12 mouse cellular contexts compared by ENCODE assay signal in genomic region chr14:44067879-44068278, GRCm38 (mm10). TPM values are rescaled to one million over a fixed set of nuclear protein-coding genes. Genes with fewer than 3 reads are reported as not detected.
DNase-seq lines count a peak whose midpoint lies in the region; ATAC-seq and TF ChIP-seq lines count a peak whose summit lies in the region.
"Not testable (repeated sequence)": the region's sequence is repeated elsewhere in the genome, so short reads cannot be mapped to it uniquely, and the experiment has no call there.
"Had no signal": no experiment of that assay in that cellular context is flagged by ENCODE, and none has a peak within 500 bp of the region (broad histone marks: within the 10 kb centered on the region; RNA-seq: fewer than 3 reads in every experiment).

No protein-coding gene starts in this region.

- CTCF ChIA-PET in Patski (lab: Charles Lee): not testable (repeated sequence)

- not testable (repeated sequence) for DNase-seq in Patski (ENCODE audit: low read depth, low spot score)
- peak; percentile 20 for DNase-seq in embryo, embryonic 9.5 days (ENCODE audit: extremely low spot score)
- DNase-seq in heart, adult 18-20 months: peak; percentile 0 to 15
- peak; percentile 5 for DNase-seq in kidney, adult 18-20 months
- DNase-seq in left cerebral cortex, postnatal 25 days (ENCODE audit: low spot score in 2 of 2): peak; percentile 3 to 7
- peak; percentile 0 for DNase-seq in retina, postnatal 7 days (ENCODE audit: low read depth, low spot score)

- in situ Hi-C loops in Patski (cut with MboI; ENCODE audit: low pct_unique_long_range_greater_than_20kb): not testable (repeated sequence)

- intact Hi-C loops in left cerebral cortex, postnatal 25 days (cut with DNase I): not testable (repeated sequence)

- H3K27me3 ChIP-seq in Patski: not testable (repeated sequence)

- POLR2A ChIA-PET in Patski (lab: Charles Lee): not testable (repeated sequence)

- not testable (repeated sequence) for ATAC-seq in Patski
- peak; percentile 96 for ATAC-seq in megakaryocyte progenitor cell, adult 5-6 weeks (replicated peaks; ENCODE audit: poor library complexity)

- peak; percentile 54 for TF ChIP-seq CTCF in Patski (IDR thresholded peaks at IDR 0.05)

RNA-seq across cellular contexts. Expression of gene Ear2, which starts 34.6 kb away (rescaled TPM):
- not detected for polyA plus RNA-seq in Patski (2021)
- total RNA-seq in heart, adult 18-20 months (2021): under 1 TPM; 0.41 to 0.52 TPM
- not detected for total RNA-seq in left cerebral cortex, postnatal 25 days (2021)
- total RNA-seq in megakaryocyte progenitor cell, adult 5-6 weeks (2015): 8.2 and 25.7 TPM in 2 replicates
- 11.1 and 20.4 TPM in 2 replicates for total RNA-seq in megakaryocyte progenitor cell, adult 5-6 weeks (2017)
- polyA plus RNA-seq: embryonic facial prominence, embryonic 13.5 days; hindbrain, embryonic 13.5 days had no signal

RNA-seq across cellular contexts. Expression of gene Gm3327, which starts 55.8 kb away (rescaled TPM):
- not detected for polyA plus RNA-seq in Patski (2021)
- not detected for total RNA-seq in heart, adult 18-20 months (2021)
- total RNA-seq in left cerebral cortex, postnatal 25 days (2021): not detected
- total RNA-seq in megakaryocyte progenitor cell, adult 5-6 weeks (2015): not detected in 2 replicates
- not detected in 2 replicates for total RNA-seq in megakaryocyte progenitor cell, adult 5-6 weeks (2017)
- total RNA-seq: adrenal gland, postnatal 25 days; heart, adult 8-10 months; left cerebral cortex, postnatal 36 days had no signal
- polyA plus RNA-seq: embryonic facial prominence, embryonic 13.5 days; hindbrain, embryonic 13.5 days had no signal

Comparison
In these comparisons a context has a peak if more than half of its experiments do, and no peak if none do; other contexts are left out.
1. RNA of gene Ear2, which starts 34.6 kb away (total RNA-seq): 8.2 to 25.7 TPM in megakaryocyte progenitor cell, adult 5-6 weeks; 0.41 to 0.52 TPM in heart, adult 18-20 months and not detected in left cerebral cortex, postnatal 25 days; every median in the first group is over 4 times any median in the second.